In genomic region chr19:53369469-53370043, GRCm38 (mm10) we compare ENCODE assay signal across 8 mouse cellular contexts. TPM values are rescaled to one million over a fixed set of nuclear protein-coding genes. Genes with fewer than 3 reads are reported as not detected.
DNase-seq lines count a peak whose midpoint lies in the region; ATAC-seq and TF ChIP-seq lines count a peak whose summit lies in the region.

No protein-coding gene starts in this region.

- peak; percentile 66 for ATAC-seq in erythroblast, adult 5-6 weeks (replicated peaks; ENCODE audit: low FRiP score, poor library complexity, severe bottlenecking)
- ATAC-seq in heart, embryonic 12.5 days (ENCODE audit: insufficient number of reproducible peaks, low FRiP score): peak; percentile 34; the same call in 1 of the 2 replicates
- ATAC-seq in kidney, embryonic 16.5 days (ENCODE audit: low FRiP score, low TSS enrichment): no peak; the same call in 1 of the 2 replicates

- no peak overlapping the region for H3ac ChIP-seq in myocyte (ENCODE audit: control insufficient read depth, insufficient read length)

- peaks cover 0 to 5% of the 10 kb centered on the region in 2 experiments; a peak in 1 of 4 replicates for H3K4me1 ChIP-seq in CH12.LX (ENCODE audit: control insufficient read depth in 1 of 2, insufficient read depth in 2 of 2)
- H3K4me1 ChIP-seq in heart, embryonic 12.5 days (replicated peaks): peaks cover 49% of the 10 kb centered on the region
- peaks cover 28% of the 10 kb centered on the region for H3K4me1 ChIP-seq in kidney, embryonic 16.5 days (ENCODE audit: insufficient read depth, low read length)

- dilution Hi-C loops in CH12.LX (cut with MboI; ENCODE audit: extremely low pct_ligation_motif_present, extremely low pct_unique_long_range_greater_than_20kb, low sequenced_read_pairs): no loop called here

- H3K9me3 ChIP-seq in CH12.LX (replicated peaks; ENCODE audit: low read length): no peaks in the 10 kb centered on the region
- no peaks in the 10 kb centered on the region for H3K9me3 ChIP-seq in heart, embryonic 12.5 days (replicated peaks)
- H3K9me3 ChIP-seq in kidney, embryonic 16.5 days (ENCODE audit: low read length): no peaks in the 10 kb centered on the region

- peak; percentile 70 to 94 for TF ChIP-seq CTCF in CH12.LX (conservative IDR thresholded peaks at IDR 0.05 in 1 of 2, IDR thresholded peaks at IDR 0.05 in 1 of 2; ENCODE audit: low read depth in 2 of 2, low read length in 2 of 2)
- peak; percentile 88 for TF ChIP-seq CTCF in brain, embryonic 14.5 days (IDR thresholded peaks at IDR 0.05; ENCODE audit: borderline replicate concordance, extremely low read depth, insufficient read depth, insufficient read length)

- H3K79me2 ChIP-seq in CH12.LX (replicated peaks; ENCODE audit: control insufficient read depth, extremely low read depth, insufficient read depth, poor library complexity, severe bottlenecking) (no peaks in the 10 kb centered on the region), myocyte (ENCODE audit: control insufficient read depth, insufficient read depth) (no peaks in the 10 kb centered on the region)

- peak; percentile 93 for TF ChIP-seq RAD21 in CH12.LX (IDR thresholded peaks at IDR 0.05; ENCODE audit: low read depth, low read length)

- H3K4me3 ChIP-seq in CH12.LX (replicated peaks in 1 of 3; ENCODE audit: low read depth in 2 of 3, low read length in 2 of 3, poor library complexity in 1 of 3) (no peak overlapping the region), myocyte (no peak overlapping the region)
- no peak overlapping the region for H3K4me3 ChIP-seq in heart, embryonic 12.5 days
- H3K4me3 ChIP-seq in kidney, embryonic 16.5 days (ENCODE audit: low read length): no peak overlapping the region

- no peak overlapping the region for H3K9ac ChIP-seq in CH12.LX (ENCODE audit: insufficient read depth, low read depth)
- H3K9ac ChIP-seq in heart, embryonic 12.5 days: peak overlapping the region; percentile 46; the same call in 1 of the 2 replicates
- H3K9ac ChIP-seq in kidney, embryonic 16.5 days (replicated peaks; ENCODE audit: low read length): no peak overlapping the region

- no peak overlapping the region for H3K4me2 ChIP-seq in CH12.LX (ENCODE audit: insufficient read depth, low read depth, poor library complexity, severe bottlenecking)
- H3K4me2 ChIP-seq in heart, embryonic 12.5 days: peak overlapping the region; percentile 43
- peak overlapping the region; percentile 20; the same call in 1 of the 2 replicates for H3K4me2 ChIP-seq in kidney, embryonic 16.5 days (replicated peaks; ENCODE audit: low read depth, low read length)
- H3K4me2 ChIP-seq in myocyte (ENCODE audit: low read depth): peak overlapping the region; percentile 52

- peak; percentile 81 for DNase-seq in CH12.LX (ENCODE audit: extremely low read depth)
- DNase-seq in brain, embryonic 14.5 days (ENCODE audit: low read depth): peak; percentile 88
- peak; percentile 81 for DNase-seq in liver
- peak; percentile 49 to 64 for DNase-seq in spleen, postnatal 36 days (ENCODE audit: low spot score in 2 of 2)

- H3K27me3 ChIP-seq in CH12.LX (replicated peaks) (no peaks in the 10 kb centered on the region), myocyte (ENCODE audit: control insufficient read depth, insufficient read depth, insufficient read length) (no peaks in the 10 kb centered on the region)
- no peaks in the 10 kb centered on the region for H3K27me3 ChIP-seq in heart, embryonic 12.5 days (replicated peaks)
- H3K27me3 ChIP-seq in kidney, embryonic 16.5 days (ENCODE audit: insufficient read depth, low read length): no peaks in the 10 kb centered on the region

- no peak overlapping the region for H3K27ac ChIP-seq in CH12.LX (ENCODE audit: insufficient read depth, low read depth)
- H3K27ac ChIP-seq in heart, embryonic 12.5 days (ENCODE audit: poor library complexity, severe bottlenecking): no peak overlapping the region
- no peak overlapping the region for H3K27ac ChIP-seq in kidney, embryonic 16.5 days (ENCODE audit: low read length)

- 27% methylated on average over 14 of the region's 14 CpGs for WGBS in heart, embryonic 12.5 days
- WGBS in kidney, embryonic 16.5 days: 27% methylated on average over 14 of the region's 14 CpGs

- TF ChIP-seq POLR2A in CH12.LX (IDR thresholded peaks at IDR 0.05; ENCODE audit: low read depth, low read length): no peak
- TF ChIP-seq POLR2A in brain, embryonic 14.5 days (IDR thresholded peaks at IDR 0.05; ENCODE audit: borderline replicate concordance, extremely low read depth, insufficient read depth, insufficient read length, poor library complexity, severe bottlenecking): no peak
- TF ChIP-seq POLR2A in myocyte (IDR thresholded peaks at IDR 0.05; ENCODE audit: insufficient read length, low read depth): no peak

- no peak for TF ChIP-seq EP300 in CH12.LX (IDR thresholded peaks at IDR 0.05; ENCODE audit: low read length)

- peaks cover 3 to 22% of the 10 kb centered on the region in 2 experiments for H3K36me3 ChIP-seq in CH12.LX (replicated peaks in 1 of 2; ENCODE audit: control insufficient read depth in 1 of 2, insufficient read depth in 1 of 2, low read length in 1 of 2)
- H3K36me3 ChIP-seq in heart, embryonic 12.5 days: peaks cover 22% of the 10 kb centered on the region
- H3K36me3 ChIP-seq in kidney, embryonic 16.5 days (ENCODE audit: insufficient read depth, low read length): peaks cover 10% of the 10 kb centered on the region; the same call in 1 of the 2 replicates
- peaks cover 6% of the 10 kb centered on the region for H3K36me3 ChIP-seq in myocyte (ENCODE audit: control insufficient read depth, insufficient read depth)

- in situ Hi-C loops in CH12.LX (cut with MboI; ENCODE audit: low pct_ligation_motif_present, low pct_unique_long_range_greater_than_20kb, low sequenced_read_pairs): no loop called here

TF ChIP-seq in CH12.LX, 34 proteins besides CTCF, POLR2A, EP300 and RAD21:
- TF ChIP-seq ZNF384 (IDR thresholded peaks at IDR 0.05; ENCODE audit: low read depth, low read length) (peak; percentile 79), SIN3A (IDR thresholded peaks at IDR 0.05; ENCODE audit: low read length) (no peak; the same call in 1 of the 2 replicates), SMC3 (IDR thresholded peaks at IDR 0.05; ENCODE audit: low read depth, low read length) (peak; percentile 97), CHD1 (IDR thresholded peaks at IDR 0.05; ENCODE audit: low read depth, low read length) (no peak), MYC (IDR thresholded peaks at IDR 0.05; ENCODE audit: low read depth, low read length) (peak; percentile 81), TCF12 (IDR thresholded peaks at IDR 0.05; ENCODE audit: low read depth, low read length) (no peak)

TF ChIP-seq in myocyte, 11 proteins besides CTCF, POLR2A, EP300 and RAD21:
- TF ChIP-seq MYOG (IDR thresholded peaks at IDR 0.05; ENCODE audit: control insufficient read depth in 1 of 3, insufficient read depth in 1 of 3, insufficient read length in 2 of 3, low read depth in 2 of 3) (no peak), MYOD1 (IDR thresholded peaks at IDR 0.05; ENCODE audit: control insufficient read depth in 1 of 3, insufficient read length in 2 of 3, low read depth in 2 of 3) (no peak), TCF3 (IDR thresholded peaks at IDR 0.05; ENCODE audit: insufficient read length, low read depth) (no peak), E2F4 (IDR thresholded peaks at IDR 0.05; ENCODE audit: insufficient read depth) (no peak), SRF (IDR thresholded peaks at IDR 0.05; ENCODE audit: control insufficient read depth, insufficient read length, low read depth) (no peak)

RNA-seq across cellular contexts. Expression of gene Gm10197, which starts 2.0 kb away (rescaled TPM):
- total RNA-seq in CH12.LX (2012; rRNA removed) (3.9 TPM in 1 of 2 replicates, not detected in the other), CH12.LX (2014; rRNA removed) (not detected in 2 replicates)
- polyA plus RNA-seq in CH12.LX (2012; ENCODE audit: insufficient read length, low read depth) (11.5 TPM in 1 of 2 replicates, not detected in the other), myocyte (2012; fragmentation: generic; extraction: Trizol) (not detected)
- polyA plus RNA-seq in brain, embryonic 14.5 days (2012; rRNA removed): not detected in 2 replicates
- not detected in 2 replicates for total RNA-seq in erythroblast, adult 5-6 weeks (2015; ENCODE audit: low replicate concordance)
- total RNA-seq in erythroblast, adult 5-6 weeks (2017; ENCODE audit: low replicate concordance): not detected in 2 replicates
- polyA plus RNA-seq in heart, embryonic 12.5 days (2016; fragmentation: Nextera tagmentation; extraction: Ambion mirVana): not detected in 2 replicates
- polyA plus RNA-seq in kidney, embryonic 16.5 days (2015; fragmentation: Nextera tagmentation; extraction: Ambion mirVana): not detected in 2 replicates

RNA-seq across cellular contexts. Expression of gene Smndc1, which starts 20.8 kb away (rescaled TPM):
- total RNA-seq in CH12.LX (2012; rRNA removed): 20.5 and 20.9 TPM in 2 replicates
- 41.1 and 41.3 TPM in 2 replicates for total RNA-seq in CH12.LX (2014; rRNA removed)
- polyA plus RNA-seq in CH12.LX (2012; ENCODE audit: insufficient read length, low read depth): 96.6 and 104 TPM in 2 replicates
- polyA plus RNA-seq in brain, embryonic 14.5 days (2012; rRNA removed): 21.6 and 27.3 TPM in 2 replicates
- total RNA-seq in erythroblast, adult 5-6 weeks (2015; ENCODE audit: low replicate concordance): 17.5 and 29.0 TPM in 2 replicates
- total RNA-seq in erythroblast, adult 5-6 weeks (2017; ENCODE audit: low replicate concordance): 17.3 and 18.9 TPM in 2 replicates
- polyA plus RNA-seq in heart, embryonic 12.5 days (2016; fragmentation: Nextera tagmentation; extraction: Ambion mirVana): 30.5 and 33.0 TPM in 2 replicates
- polyA plus RNA-seq in kidney, embryonic 16.5 days (2015; fragmentation: Nextera tagmentation; extraction: Ambion mirVana): 39.1 and 40.1 TPM in 2 replicates
- polyA plus RNA-seq in myocyte (2012; fragmentation: generic; extraction: Trizol): 30.8 TPM

RNA-seq across cellular contexts. Expression of gene Mxi1, which starts 59.2 kb away (rescaled TPM):
- total RNA-seq in CH12.LX (2012; rRNA removed): 8.1 and 19.9 TPM in 2 replicates
- total RNA-seq in CH12.LX (2014; rRNA removed): 14.5 and 18.9 TPM in 2 replicates
- polyA plus RNA-seq in CH12.LX (2012; ENCODE audit: insufficient read length, low read depth): 10.6 and 10.9 TPM in 2 replicates
- 37.1 and 44.2 TPM in 2 replicates for polyA plus RNA-seq in brain, embryonic 14.5 days (2012; rRNA removed)
- total RNA-seq in erythroblast, adult 5-6 weeks (2015; ENCODE audit: low replicate concordance): 71.1 and 75.4 TPM in 2 replicates
- 156 and 229 TPM in 2 replicates for total RNA-seq in erythroblast, adult 5-6 weeks (2017; ENCODE audit: low replicate concordance)
- 40.0 and 42.7 TPM in 2 replicates for polyA plus RNA-seq in heart, embryonic 12.5 days (2016; fragmentation: Nextera tagmentation; extraction: Ambion mirVana)
- 19.2 and 32.1 TPM in 2 replicates for polyA plus RNA-seq in kidney, embryonic 16.5 days (2015; fragmentation: Nextera tagmentation; extraction: Ambion mirVana)
- polyA plus RNA-seq in myocyte (2012; fragmentation: generic; extraction: Trizol): 11.9 TPM
